Mouse (Mus musculus) liver, embryonic 15.5 days (tissue): ENCODE data around the gene Gm4881. TPM values are rescaled to one million over a fixed set of nuclear protein-coding genes. Genes with fewer than 3 reads are reported as not detected.
A peak's percentile ranks its signal among the peaks of the same experiment; 100 is the strongest.

ENCODE experiments used
- ATAC-seq: fragments of 200-750 bp; cut with Nextera tagmentation; 2 replicates; pipeline ENCODE4 v1.8.0; 2017; ENCODE audit warnings: moderate number of reproducible peaks, mild to moderate bottlenecking, moderate library complexity; ENCODE audit not compliant: insufficient read depth
- H3K27ac ChIP-seq: fragments of 300-500 bp; sonication (generic); replicated peaks from 2 replicates; pipeline ENCODE4 v1.5.1; 2015; ENCODE audit warnings: mild to moderate bottlenecking, inconsistent platforms
- H3K27me3 ChIP-seq: fragments of 300-500 bp; sonication (generic); 2 replicates; pipeline ENCODE4 v1.6.1; 2015; ENCODE audit warnings: mild to moderate bottlenecking, inconsistent platforms
- H3K36me3 ChIP-seq: fragments of 300-500 bp; sonication (generic); replicated peaks from 2 replicates; pipeline ENCODE4 v1.6.1; 2015; ENCODE audit warnings: moderate library complexity, mild to moderate bottlenecking, inconsistent platforms
- H3K4me1 ChIP-seq: fragments of 300-500 bp; sonication (generic); replicated peaks from 2 replicates; pipeline ENCODE4 v1.6.1; 2015; ENCODE audit warnings: inconsistent platforms
- H3K4me2 ChIP-seq: fragments of 300-500 bp; sonication (generic); 2 replicates; pipeline ENCODE4 v1.6.1; 2015; ENCODE audit warnings: moderate library complexity, mild to moderate bottlenecking, inconsistent platforms
- H3K4me3 ChIP-seq: fragments of 300-500 bp; sonication (generic); replicated peaks from 2 replicates; pipeline ENCODE4 v1.5.1; 2015; ENCODE audit warnings: mild to moderate bottlenecking, inconsistent platforms
- H3K9ac ChIP-seq: fragments of 300-500 bp; sonication (generic); 2 replicates; pipeline ENCODE4 v1.6.1; 2015; ENCODE audit warnings: moderate library complexity, mild to moderate bottlenecking, inconsistent platforms
- H3K9me3 ChIP-seq: fragments of 300-500 bp; sonication (generic); replicated peaks from 2 replicates; pipeline ENCODE4 v1.6.1; 2016; ENCODE audit warnings: inconsistent platforms
- WGBS: fragments of 180-500 bp; shearing (Covaris S2); methylation state at CpG from one replicate; pipeline ENCODE4 v1.1.7; 2015; ENCODE audit warnings: mixed read lengths; ENCODE audit not compliant: insufficient replicate concordance; 5-methylcytosine and 5-hydroxymethylcytosine counted together
- microRNA-seq: library from miRNA; unstranded; fragments of <30 nt; microRNA quantifications from one replicate; pipeline ENCODE4, GENCODE M21; 2016
- polyA plus RNA-seq: library from polyadenylated mRNA; unstranded; fragments of >200 nt; fragmentation: Nextera tagmentation; extraction: Ambion mirVana; gene quantifications from 2 replicates; pipeline ENCODE4 v1.2.1, GENCODE M21; 2015

Gene Gm4881
- polyA plus RNA-seq, 1 experiment from 2014 or later = not detected

GRCm38 (mm10) chr7:24884693-24885291, 59.5 kb downstream of the Gm4881 start:
- Histone ChIP-seq H3K36me3 (peaks cover 46% of the 10 kb centered on the region), H3K4me2 (peak overlapping the region; percentile 84), H3K4me1 (peaks cover 42% of the 10 kb centered on the region), H3K9ac (peak overlapping the region; percentile 91), H3K27me3 (no peaks in the 10 kb centered on the region), H3K27ac (peak overlapping the region; percentile 95), H3K4me3 (peak overlapping the region; percentile 87), H3K9me3 (no peaks in the 10 kb centered on the region)
- ATAC-seq = 0 out of 2 replicates have a peak, but pooled peaks have one; percentile 0
- WGBS = under 1% methylated on average over 47 of the region's 47 CpGs

GRCm38 (mm10) chr7:24883896-24884692, 60.2 kb downstream of the Gm4881 start, which contains the start of gene Rps19:
Gene Rps19 (plus strand): TSS chr7:24884371.
- Histone ChIP-seq H3K4me3 (peak within 1 kb of the TSS; percentile 87), H3K4me2 (peak within 1 kb of the TSS; percentile 84), H3K27me3 (0 out of 2 replicates have a peak, but pooled peaks cover 3% of the 10 kb centered on the region), H3K36me3 (peaks cover 39% of the 10 kb centered on the region), H3K9me3 (no peaks in the 10 kb centered on the region), H3K9ac (peak within 1 kb of the TSS; percentile 91), H3K27ac (peak within 1 kb of the TSS; percentile 95), H3K4me1 (peaks cover 42% of the 10 kb centered on the region)
- WGBS = under 1% methylated on average over 57 of the region's 57 CpGs
- ATAC-seq = peak; percentile 93

- Histone ChIP-seq H3K4me1 (peaks cover 29% of the 10 kb centered on the region), H3K9ac (no peak overlapping the region), H3K4me2 (no peak overlapping the region), H3K27ac (no peak overlapping the region), H3K9me3 (no peaks in the 10 kb centered on the region), H3K4me3 (no peak overlapping the region), H3K27me3 (0 out of 2 replicates have a peak, but pooled peaks cover 3% of the 10 kb centered on the region), H3K36me3 (peaks cover 24% of the 10 kb centered on the region)
- no peak for ATAC-seq
- 81% methylated on average over 9 of the region's 9 CpGs for WGBS
Measured at GRCm38 (mm10) chr7:24882416-24883199, 61.7 kb downstream of the Gm4881 start.

- Histone ChIP-seq H3K27ac (no peak overlapping the region), H3K4me2 (no peak overlapping the region), H3K36me3 (no peaks in the 10 kb centered on the region), H3K4me3 (no peak overlapping the region), H3K9me3 (no peaks in the 10 kb centered on the region), H3K4me1 (peaks cover 6% of the 10 kb centered on the region), H3K9ac (no peak overlapping the region), H3K27me3 (peaks cover 19% of the 10 kb centered on the region)
- no peak for ATAC-seq
- WGBS = 59% methylated on average over 2 of the region's 2 CpGs
Measured at GRCm38 (mm10) chr7:24879620-24880019, 64.7 kb downstream of the Gm4881 start.

GRCm38 (mm10) chr7:24877588-24877987, 66.7 kb downstream of the Gm4881 start:
- Histone ChIP-seq H3K9ac (no peak overlapping the region), H3K27me3 (peaks cover 33% of the 10 kb centered on the region), H3K36me3 (no peaks in the 10 kb centered on the region), H3K4me3 (no peak overlapping the region), H3K9me3 (no peaks in the 10 kb centered on the region), H3K4me2 (no peak overlapping the region), H3K27ac (no peak overlapping the region), H3K4me1 (no peaks in the 10 kb centered on the region)
- 53% methylated on average over 3 of the region's 3 CpGs for WGBS
- no peak for ATAC-seq

Small RNAs within 50 kb of the gene (microRNA-seq; reads per million reads assigned to microRNA genes)
- gene Mir7046 (not detected), gene Mir7047 (not detected)

Other genes with a start within 250 kb of the Gm4881 start
- not detected in 2 replicates for gene BC049730, start 235.3 kb downstream of the Gm4881 start, polyA plus RNA-seq
- not detected in 2 replicates for gene Gm4763, start 217.6 kb downstream of the Gm4881 start, polyA plus RNA-seq
- 10.1 and 13.5 TPM in 2 replicates for gene Cd177, start 184.2 kb downstream of the Gm4881 start, polyA plus RNA-seq
- gene Ceacam10, start 167.3 kb downstream of the Gm4881 start, polyA plus RNA-seq = 2.1 and 2.4 TPM in 2 replicates
- gene Gm9844, start 82.3 kb downstream of the Gm4881 start, polyA plus RNA-seq = 1.6 and 1.9 TPM in 2 replicates
- gene Lypd4, start 74.6 kb downstream of the Gm4881 start, polyA plus RNA-seq = not detected in 2 replicates
- gene Dmrtc2, start 74.4 kb downstream of the Gm4881 start, polyA plus RNA-seq = not detected in 2 replicates
- gene Rps19, start 60.1 kb downstream of the Gm4881 start, polyA plus RNA-seq = 1,016 and 1,167 TPM in 2 replicates
- 6.0 and 7.2 TPM in 2 replicates for gene Cd79a, start 47.1 kb downstream of the Gm4881 start, polyA plus RNA-seq
- 41.7 and 46.4 TPM in 2 replicates for gene Arhgef1, start 41.6 kb downstream of the Gm4881 start, polyA plus RNA-seq
- 59.4 and 69.5 TPM in 2 replicates for gene Rabac1, start 28.3 kb upstream of the Gm4881 start, polyA plus RNA-seq
- gene Atp1a3, start 61.5 kb upstream of the Gm4881 start, polyA plus RNA-seq = 1.3 and 1.5 TPM in 2 replicates
- 0.54 and 0.82 TPM in 2 replicates for gene Grik5, start 127.9 kb upstream of the Gm4881 start, polyA plus RNA-seq
- 9.9 and 11.1 TPM in 2 replicates for gene Zfp574, start 128.1 kb upstream of the Gm4881 start, polyA plus RNA-seq
- 1.6 and 2.1 TPM in 2 replicates for gene Pou2f2, start 235.2 kb upstream of the Gm4881 start, polyA plus RNA-seq